Mouse (Mus musculus) gastrocnemius, postnatal 14 days (tissue): Measurements from ENCODE around the gene Mpzl2. TPM values are rescaled to one million over a fixed set of nuclear protein-coding genes. Genes with fewer than 3 reads are reported as not detected.
"Not testable (repeated sequence)": the region's sequence is repeated elsewhere in the genome, so short reads cannot be mapped to it uniquely, and the experiment has no call there.

Source experiments
- DNase-seq: peaks from one replicate; pipeline ENCODE4 v3.0.0; 2021; ENCODE audit warnings: mixed read lengths
- intact Hi-C: fragments of 180-260 bp; cut with DNase I; formaldehyde crosslinking; loops from one replicate; pipeline ENCODE4 v1.15.1; 2025; ENCODE audit warnings: low total_unique reads
- total RNA-seq, 2 experiments: library from RNA; stranded (reverse); gene quantifications; 2 replicates each; pipeline ENCODE4 v1.2.3; 2021

The Mpzl2 gene
- total RNA-seq, 2 experiments from 2014 or later = 0.11 to 0.27 TPM

DNA sequence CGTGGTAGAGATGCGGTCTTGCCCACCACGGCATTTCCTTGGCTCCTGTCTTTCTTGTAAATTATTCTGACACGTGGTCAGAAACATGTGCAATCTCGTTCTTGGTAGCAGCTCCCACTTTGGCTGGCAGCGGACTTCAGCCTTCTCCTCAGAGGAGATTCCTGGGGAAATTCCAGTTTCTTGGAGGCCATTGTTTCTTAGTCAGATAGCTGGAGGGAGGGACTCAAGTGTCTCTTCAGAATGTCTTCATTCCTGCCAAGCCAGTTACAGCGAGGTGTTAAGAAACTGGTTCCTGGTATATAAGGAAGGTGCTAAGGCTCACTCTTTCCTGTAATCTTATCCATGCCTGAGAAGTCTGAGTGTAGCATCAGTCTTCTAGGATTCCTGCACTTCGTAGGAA, 12.2 kb upstream of the Mpzl2 start:
- intact Hi-C loops = loop anchor here (5.0 kb wide), 1 partner anchor 105 kb away; no protein-coding TSS in a partner anchor
- no peak for DNase-seq

DNA sequence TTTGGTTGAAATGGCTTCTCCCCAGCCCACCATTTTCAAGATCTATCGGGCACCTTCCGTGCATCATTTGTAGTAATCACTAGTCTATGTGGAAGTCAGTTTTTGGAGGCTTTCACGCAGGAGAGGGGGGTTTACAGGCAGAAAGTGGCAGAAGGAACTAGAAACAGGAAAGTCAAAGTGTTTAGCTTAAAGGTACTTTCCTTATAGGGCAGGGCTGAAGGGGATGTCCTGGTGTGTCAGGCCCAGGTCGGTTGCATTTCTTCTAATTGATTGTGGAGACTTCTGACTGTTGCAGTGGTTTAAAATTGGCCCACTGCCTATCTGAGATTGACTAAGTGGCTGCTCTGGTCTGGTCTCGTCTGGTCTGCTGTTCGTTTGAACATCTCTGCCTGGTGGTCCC, 9.3 kb upstream of the Mpzl2 start:
- no peak for DNase-seq
- intact Hi-C loops = no loop called here

DNA sequence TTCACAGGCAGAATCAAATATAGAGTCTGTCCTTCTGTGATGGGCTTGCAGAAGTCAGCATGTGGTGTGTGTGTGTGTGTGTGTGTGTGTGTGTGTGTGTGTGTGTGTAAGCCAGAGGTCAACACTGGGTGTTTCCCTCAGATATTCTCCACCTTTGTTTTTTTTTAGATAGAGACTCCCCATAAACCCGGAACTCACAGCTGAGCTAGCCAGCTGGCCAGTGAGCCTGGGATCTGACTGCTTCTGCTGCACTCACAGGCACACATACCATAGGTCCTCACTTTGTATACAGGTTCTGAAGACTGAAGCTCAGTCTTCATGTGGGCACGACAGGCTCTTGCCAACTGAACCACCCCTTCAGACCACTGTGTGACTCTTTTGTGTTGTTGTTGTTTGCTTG, 7.3 kb upstream of the Mpzl2 start:
- intact Hi-C loops = no loop called here
- DNase-seq = no peak

DNA sequence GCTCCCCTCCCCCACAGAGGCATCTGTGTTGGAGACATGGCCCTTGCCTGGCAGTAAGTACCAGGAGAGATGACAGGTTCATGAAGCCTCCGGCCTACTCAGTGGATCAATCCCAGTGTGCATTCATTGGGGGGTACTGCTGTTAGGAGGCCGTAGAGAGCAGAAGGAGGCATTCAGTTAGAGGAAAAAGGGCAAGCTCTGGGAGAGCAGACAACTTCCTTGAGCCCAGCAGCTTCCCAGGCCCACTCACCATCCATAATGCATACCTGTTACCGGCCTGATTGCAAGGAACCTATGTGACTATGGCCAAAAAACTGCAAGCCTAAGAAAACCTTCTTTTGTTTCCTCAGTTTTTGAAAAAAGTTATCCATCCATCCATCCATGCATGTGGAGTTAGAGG, 5.1 kb upstream of the Mpzl2 start:
- DNase-seq = no peak

DNA sequence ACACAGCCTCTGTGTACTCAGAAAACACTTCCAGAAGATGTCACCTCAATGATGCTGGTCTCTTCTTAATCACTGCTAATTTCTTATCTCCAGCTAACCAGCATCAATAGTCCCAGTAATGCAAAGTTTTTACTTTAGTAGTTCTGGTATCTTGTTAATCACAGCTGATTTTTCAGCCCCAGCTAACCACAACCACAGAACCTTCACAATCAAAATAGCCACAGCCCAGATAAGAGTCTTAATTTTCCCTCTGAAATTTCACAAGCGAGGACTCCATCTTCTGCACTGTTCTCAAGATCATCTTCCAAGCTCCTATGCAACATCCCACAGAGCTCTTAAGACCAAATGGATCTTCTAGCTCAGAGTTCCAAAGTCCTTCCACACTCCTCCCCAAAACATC, 1.8 kb upstream of the Mpzl2 start:
- DNase-seq, intact Hi-C loops: not testable (repeated sequence)

More for the DNA sequence above, 5.1 kb upstream of the Mpzl2 start:
- intact Hi-C loops = no loop called here

DNA sequence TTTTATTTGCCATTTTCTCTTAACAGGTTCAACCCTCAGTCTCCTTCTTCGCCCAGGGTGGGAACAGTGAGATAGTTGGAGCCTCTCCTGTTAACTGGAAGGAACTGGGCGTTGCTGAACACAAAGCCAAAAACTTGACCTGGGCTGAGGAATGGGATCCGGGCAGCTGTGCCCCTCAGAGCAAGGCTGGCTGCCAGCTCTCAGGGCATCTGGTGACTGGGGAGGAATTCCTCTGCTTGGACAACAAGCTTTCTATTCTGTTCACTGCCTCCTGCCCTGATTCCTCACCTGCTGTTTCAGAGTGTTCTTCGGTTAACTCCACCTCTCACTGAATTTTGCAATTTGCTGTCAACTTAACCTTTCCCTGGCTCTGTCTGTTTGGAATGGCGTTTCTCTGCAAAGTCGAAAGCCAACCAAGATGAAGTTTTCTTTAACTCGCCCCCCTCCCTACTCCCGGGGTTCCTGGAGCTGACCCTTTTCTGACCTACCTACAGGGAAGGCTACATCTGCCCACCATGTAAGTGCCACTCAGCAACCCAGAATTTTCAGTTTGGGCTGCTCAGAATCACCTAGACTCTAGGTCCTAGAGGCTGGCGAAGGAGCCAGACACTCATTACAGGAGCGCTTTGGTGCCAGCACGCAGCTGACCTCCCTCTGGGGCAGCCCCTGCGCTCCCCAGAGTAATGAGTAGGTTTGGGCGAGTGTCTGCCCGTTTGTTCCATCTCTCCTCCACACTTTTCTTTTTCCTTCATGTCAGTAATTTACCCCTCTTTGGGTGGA, 657 bp downstream of the Mpzl2 start:
- DNase-seq = no peak
- intact Hi-C loops = no loop called here

DNA sequence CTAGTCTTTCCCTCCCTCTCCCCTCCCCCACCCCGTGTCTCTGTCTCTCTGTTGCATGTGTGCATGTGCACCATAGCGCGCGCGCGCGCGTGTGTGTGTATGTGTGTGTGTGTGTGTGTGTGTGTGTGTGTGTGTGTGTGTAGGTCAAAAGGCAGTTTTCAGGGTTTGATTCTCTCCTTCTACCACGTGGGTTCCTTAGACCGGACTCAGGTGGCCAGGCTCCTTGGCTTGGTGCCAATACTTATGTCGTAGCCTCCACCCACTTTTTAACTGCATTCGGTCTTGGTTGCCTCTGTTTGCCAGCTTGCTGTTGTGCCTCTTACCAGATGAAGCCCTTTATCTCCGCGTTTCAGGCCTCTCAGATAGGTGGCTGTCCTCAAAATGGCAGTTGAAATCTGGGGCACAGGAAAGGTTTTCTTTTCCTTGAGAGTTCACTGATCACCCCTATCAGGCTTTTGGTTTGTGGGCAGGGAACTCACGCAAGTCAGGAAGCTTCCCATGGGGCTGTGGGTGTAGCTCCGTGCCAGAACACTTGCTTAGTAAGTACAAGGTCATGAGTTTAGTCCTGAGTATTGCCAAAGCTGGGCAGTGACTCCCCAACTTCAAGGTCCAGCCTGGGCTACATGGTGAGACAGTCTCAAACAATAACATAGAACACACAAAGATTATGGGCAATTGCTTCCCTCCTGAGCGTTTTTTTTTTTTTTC, 1.7 kb downstream of the Mpzl2 start:
- intact Hi-C loops = no loop called here
- DNase-seq = no peak

DNA sequence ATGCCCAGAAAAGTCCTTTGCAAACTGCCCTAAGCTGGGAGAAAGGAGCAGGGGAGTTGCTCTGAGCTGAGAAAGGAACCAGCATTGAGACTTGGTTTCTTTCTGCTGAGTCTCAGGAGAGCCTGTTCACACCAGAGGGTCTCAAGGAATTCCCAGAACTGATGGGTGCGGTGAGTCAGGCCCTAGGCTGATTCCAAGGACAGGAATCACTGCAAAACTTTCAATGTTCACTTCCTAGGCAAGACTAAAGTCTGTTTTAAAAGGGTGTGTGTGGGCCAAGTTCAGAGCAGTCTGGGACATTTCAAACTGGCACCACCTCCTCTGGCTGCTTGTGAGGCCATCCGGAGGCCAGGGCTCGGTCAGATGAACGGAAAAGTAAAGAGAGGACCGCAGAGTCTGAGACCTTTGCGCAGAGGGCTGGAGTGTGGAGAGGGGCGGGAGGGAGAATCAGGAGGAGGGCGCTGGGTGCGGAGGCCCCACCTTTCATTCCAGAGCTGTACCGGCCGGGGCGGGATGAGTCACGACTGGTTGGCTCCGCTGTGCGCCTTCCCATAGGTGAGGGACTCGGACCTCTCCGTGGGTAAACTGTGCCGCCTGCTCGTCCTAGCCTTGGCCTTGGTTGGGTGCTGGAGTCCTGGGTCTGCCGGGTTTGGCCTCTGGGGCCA, 2.6 kb downstream of the Mpzl2 start:
- intact Hi-C loops = no loop called here
- DNase-seq = no peak

DNA sequence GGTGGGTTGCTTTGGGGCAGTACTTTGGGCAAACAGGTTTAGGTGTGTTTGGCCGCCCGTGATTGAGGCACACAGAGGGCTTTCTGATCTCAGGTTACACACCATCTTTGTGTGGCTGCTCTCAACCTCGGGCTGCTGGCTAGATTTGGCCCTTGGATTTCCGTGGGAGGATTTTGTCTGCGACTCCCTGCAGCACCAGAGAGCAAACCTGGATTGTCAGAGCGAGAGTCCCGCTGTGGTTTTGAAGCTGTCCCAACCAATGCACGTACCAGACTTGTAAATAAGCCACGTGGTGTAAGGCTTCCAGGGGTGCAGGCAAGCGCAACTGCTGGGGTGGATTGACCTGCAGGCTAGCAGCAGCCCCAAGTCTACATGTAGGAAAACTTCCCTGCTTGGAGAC, 3.3 kb downstream of the Mpzl2 start:
- intact Hi-C loops = no loop called here
- DNase-seq = no peak

DNA sequence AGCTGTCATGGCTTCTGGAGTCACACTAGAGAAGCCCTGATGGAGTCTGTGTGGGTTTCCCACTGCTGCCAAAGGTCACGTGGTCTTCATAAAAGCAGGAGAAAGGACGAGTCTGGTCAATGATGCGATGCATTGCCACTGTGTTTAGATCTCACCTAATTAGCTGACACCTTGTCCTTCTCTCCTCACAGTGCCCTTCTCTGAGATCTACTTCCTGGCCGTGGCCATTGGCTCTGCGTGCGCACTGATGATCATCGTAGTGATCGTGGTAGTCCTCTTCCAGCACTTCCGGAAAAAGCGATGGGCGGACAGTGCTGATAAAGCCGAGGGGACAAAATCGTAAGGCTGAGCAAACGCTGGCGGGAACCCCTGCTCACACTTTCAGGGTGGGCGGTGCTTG, 7.4 kb downstream of the Mpzl2 start:
- DNase-seq = no peak
- intact Hi-C loops = loop anchor here (5.0 kb wide), 1 partner anchor 90 kb away; the partner anchor contains the start of gene Scn4b

DNA sequence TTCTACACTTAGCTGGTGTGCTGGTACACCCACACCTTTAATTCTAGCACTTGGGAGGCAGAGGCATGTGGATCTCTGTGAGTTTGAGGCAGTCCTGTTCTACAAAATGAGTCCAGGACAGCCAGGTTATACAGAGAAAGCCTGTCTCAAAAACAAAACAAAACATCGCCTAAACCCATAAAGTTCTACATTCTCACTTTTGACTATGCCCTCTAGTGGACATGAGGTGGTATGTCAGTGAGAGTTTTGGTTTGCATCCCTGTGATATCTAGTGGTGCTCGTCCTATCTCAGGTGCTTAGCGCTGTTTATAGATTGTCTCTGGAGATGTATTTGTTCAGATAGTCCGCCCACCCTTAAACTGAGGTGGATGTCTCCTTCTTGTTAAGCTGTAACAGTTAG, 8.9 kb downstream of the Mpzl2 start:
- intact Hi-C loops = loop anchor here (5.0 kb wide), 1 partner anchor 89 kb away; the partner anchor contains the start of gene Scn4b
- DNase-seq = no peak

DNA sequence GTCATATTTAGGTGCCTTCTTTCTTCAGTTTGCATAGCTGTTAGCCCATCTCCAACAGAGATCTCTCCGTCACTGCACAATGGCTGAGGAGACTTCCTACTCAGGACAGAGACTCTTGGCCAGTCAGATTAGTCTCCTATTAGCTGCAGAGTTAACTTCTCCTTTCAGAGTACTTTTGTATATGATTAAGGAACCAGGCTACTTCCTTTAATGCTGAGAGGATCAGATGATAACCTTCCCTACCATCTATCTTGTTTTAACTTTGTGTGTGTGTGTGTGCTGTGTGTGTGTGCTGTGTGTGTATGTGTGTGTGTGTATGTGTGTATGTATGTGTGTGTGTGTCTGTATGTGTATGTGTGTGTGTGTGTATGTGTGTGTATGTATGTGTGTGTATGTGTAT, 10.1 kb downstream of the Mpzl2 start:
- intact Hi-C loops = loop anchor here (5.0 kb wide), 1 partner anchor 88 kb away; the partner anchor contains the start of gene Scn4b
- no peak for DNase-seq

DNA sequence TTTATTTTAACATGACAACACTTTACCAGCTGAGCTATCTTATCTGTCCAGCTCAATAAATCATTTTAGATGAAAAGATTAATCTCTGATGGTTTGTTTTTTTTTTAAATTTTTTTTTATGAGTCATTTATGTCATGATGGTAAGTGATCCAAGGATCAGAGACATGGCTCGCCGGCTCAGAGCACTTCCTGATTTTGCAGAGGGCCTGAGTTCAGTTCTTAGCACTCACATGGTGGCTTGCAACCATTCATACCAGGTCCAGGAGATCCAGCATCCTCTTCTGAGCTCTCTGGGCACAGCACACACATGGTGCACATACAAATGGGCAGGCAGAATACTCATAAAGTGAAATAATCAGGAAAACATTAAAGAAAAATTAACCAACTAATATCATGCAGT, 10.7 kb downstream of the Mpzl2 start:
- no peak for DNase-seq
- intact Hi-C loops = no loop called here

DNA sequence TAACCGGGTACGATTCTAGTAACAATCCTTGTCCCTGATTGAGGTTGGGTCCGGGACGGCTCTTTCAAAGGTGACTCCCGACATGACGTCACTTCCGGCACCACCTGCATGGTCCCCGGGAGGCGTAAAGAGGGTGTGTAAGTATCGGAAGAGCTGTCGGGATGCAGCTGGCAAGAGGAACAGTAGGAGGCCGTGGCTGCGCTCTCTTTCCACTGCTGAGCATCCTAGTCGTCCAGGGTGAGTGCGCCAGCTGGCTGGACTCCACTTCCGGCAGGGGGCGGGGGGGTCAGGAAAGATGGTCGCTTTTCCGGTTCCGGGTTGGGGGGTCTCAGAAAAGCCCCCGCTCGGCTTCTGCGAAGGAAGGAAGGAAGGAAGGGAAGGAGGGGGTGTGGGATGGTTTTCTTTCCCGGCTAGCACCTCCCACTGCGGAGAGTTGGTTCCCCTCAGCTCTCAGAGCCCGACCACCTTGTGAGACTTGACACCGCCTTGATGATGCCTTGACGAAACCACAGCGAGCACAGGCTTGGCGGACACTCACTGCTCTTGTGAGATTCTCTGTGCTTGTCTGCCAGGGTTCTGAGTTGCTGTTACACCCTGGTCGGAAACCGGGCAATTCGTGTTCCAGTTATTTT, 15.6 kb downstream of the Mpzl2 start, which contains the start of gene Mpzl3:
Gene Mpzl3, plus strand, starts transcription at position 105 of the 632 bp plus-strand sequence.
- intact Hi-C loops = no loop called here
- DNase-seq = peak; percentile 83

DNA sequence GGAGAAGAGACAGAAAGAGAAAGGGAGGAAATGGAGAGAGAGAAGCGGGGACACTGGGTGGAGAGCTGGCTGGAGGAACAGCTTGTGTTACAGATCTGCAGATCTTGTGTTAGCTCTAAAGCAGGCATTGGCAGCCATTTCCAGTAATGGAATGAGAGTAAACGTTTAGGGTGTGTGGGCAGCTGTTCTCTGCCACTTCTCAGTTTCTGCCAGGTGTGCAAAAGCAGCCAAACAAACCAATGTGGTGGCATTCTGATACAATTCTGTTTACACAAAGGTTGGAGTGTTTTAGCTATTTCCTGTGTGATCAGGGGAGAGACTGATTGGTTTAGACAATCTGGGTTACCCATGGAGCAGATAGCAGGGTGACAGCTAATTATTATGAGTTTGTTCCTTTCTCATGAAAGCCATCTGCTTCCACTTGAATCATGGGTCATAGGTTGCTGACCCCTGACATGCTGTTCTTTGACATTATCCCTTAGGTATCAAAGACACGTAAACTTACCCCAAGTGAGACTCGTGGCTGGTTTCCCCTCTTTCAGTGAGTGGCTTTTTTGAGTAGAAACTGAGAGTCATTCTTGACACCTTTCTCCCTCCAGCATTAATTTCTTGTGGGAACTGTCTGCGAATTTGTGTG, 18.8 kb downstream of the Mpzl2 start:
- intact Hi-C loops = no loop called here
- no peak for DNase-seq

DNA sequence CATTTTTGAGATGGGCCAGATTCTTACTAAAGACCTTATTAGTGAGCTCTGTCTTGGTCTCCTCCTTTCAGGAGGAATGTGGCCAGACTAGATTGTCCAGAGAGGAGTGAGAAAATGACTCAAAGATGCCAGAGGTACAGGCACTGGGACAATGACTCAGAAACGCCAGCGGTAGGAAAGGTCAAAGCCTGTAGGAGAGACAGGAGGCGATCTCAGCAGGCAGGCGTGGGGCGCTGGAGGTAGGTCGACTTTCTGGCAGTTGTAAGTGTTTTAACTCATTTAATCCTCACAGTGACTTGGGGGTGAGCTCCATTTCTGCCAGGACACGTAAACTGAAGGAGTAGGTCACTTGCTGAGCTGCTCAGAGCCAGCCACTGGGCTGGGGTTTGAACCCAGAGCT, 20.6 kb downstream of the Mpzl2 start:
- no peak for DNase-seq
- intact Hi-C loops = no loop called here

DNA sequence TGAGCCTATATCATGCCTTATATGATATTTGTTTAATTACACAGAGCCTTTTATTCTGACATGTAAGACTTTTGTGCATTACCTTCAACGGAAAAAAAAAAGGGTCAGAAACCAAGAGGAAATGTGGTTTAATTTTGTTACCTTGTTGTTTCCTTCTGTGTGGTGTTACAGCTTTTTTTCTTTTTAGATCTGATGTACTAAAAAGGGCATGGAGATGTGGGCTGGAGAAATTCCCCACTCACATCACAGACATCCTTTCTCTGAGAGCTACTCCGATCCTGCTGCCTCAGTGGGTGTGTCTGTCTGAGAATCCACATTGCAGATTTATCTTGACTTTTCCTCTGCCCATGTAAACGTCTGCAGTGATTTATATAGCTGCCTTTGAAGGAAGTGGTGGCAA, 23.1 kb downstream of the Mpzl2 start:
- intact Hi-C loops = no loop called here
- no peak for DNase-seq

DNA sequence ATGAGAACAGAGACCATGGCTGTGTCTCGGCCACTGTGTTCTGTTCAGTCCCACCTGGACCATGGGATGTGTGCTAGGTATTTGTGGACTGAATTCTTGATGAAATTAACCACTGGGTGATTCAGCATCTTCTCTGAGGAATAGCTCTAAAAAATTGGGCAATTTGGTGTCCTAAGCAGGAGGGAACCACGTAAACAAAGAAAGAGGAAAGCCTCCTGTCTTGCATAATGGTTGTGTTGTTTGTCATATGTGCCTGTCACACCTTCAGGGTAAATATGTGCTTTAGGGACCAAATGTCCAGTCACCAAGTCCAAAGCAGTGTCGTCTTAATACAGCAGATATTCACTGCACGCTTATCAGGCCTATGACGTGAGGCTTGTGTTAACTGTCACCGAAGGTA, 24.8 kb downstream of the Mpzl2 start:
- DNase-seq = no peak
- intact Hi-C loops = no loop called here

DNA sequence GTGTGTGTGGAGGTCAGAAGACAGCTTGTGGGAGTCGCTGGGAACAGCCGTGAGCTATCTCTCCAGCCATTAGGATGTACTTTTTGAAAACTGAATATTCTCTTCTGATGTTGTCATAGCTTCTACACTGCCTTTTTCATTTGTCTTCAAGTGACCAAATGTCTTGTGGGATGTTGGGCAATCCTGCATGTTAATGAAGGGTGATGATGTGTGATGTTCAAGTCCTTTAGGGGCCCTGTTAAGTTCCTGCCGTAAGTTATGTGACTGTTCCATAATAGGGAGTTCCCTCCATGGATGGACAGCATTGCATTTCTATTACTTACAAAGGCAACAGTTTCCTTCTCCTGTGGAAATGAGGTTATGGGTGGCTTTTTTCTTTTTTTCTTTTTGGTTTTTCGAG, 27.1 kb downstream of the Mpzl2 start:
- no peak for DNase-seq
- intact Hi-C loops = no loop called here
